Mouse (Mus musculus) erythroblast, embryonic 14.5 days (primary cell): ENCODE results near the gene Fgf13.

ENCODE experiments used
- GATA1 ChIP-seq: IDR thresholded peaks from 2 replicates; pipeline ENCODE4 v1.6.1; 2012; ENCODE audit warnings: low read length, inconsistent platforms, mixed read lengths
- TAL1 ChIP-seq: IDR thresholded peaks from 3 replicates; pipeline ENCODE4 v1.6.1; 2012; ENCODE audit warnings: low read length, inconsistent platforms, mixed read lengths

- TF ChIP-seq TAL1 (no peak), GATA1 (no peak)
Observed at GRCm38 (mm10) chrX:59567695-59568431, at the start of gene Fgf13.
